Mouse (Mus musculus) layer of hippocampus, adult 18-20 months (tissue): ENCODE results near the gene Foxb2. TPM values are rescaled to one million over a fixed set of nuclear protein-coding genes. Genes with fewer than 3 reads are reported as not detected.
"Not testable (repeated sequence)": the region's sequence is repeated elsewhere in the genome, so short reads cannot be mapped to it uniquely, and the experiment has no call there.

ENCODE experiments used
- DNase-seq, 2 experiments: peaks; one replicate each; pipeline ENCODE4 v3.0.0; 2022; ENCODE audit warnings: low spot score in 2 of 2
- long read RNA-seq: library from polyadenylated mRNA; stranded (forward); transcript quantifications from one replicate; pipeline ENCODE4 v2.0.0, GENCODE M21; 2021
- total RNA-seq, 2 experiments: library from RNA; stranded (reverse); gene quantifications; 2 replicates each; pipeline ENCODE4 v1.2.3; 2021

Gene Foxb2
- total RNA-seq = not detected
- long read RNA-seq = 0 reads

DNA sequence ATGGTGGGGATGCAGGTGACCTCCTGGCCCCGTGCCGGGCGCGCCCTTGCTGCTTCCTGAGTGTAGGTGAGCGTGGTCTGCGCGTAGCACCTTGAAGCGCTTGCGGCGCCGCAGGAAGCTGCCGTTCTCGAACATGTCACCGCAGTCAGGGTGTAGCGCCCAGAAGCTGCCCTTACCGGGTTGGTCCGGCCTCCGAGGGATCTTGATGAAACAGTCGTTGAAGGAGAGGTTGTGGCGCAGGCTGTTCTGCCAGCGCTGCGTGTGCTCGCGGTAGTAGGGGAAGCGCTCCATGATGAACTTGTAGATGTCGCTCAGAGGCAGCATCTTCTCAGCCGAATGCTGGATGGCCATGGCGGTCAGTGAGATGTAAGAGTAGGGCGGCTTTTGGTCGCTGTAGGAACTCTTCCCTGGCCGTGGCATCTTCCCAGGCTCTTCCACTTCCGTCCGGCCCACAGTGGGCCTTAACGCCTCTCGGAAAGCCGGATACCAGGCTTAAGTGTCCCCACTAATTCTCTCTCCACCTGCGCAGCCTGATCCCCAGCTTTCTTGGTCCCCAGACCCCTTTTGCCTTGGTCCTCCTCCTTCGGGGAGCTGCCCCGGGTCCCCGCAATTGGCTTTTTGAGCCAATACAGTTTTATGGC, at the start of gene Foxb2:
Gene Foxb2, minus strand, starts transcription at position 585 of the 641 bp plus-strand sequence.
- DNase-seq = no peak

DNA sequence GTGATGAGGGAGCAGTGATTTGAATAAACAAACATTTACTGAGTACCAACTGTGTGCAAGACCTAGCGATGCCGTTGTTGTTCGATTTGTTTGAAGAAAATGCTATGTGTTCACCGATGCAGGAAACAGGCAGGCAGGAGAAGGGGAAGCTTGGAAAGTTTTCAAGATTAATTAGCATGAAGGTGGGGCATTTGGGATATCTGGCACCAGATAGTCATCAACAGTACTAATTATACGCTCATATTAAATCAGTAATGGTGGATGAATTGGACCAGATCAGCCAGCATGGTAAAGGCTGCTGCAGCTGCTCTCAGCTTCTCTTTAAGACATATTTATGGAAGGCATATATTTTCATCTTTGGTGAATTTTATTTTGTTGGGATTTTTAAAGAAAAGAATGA, 37.9 kb upstream of the Foxb2 start:
- no peak for DNase-seq

DNA sequence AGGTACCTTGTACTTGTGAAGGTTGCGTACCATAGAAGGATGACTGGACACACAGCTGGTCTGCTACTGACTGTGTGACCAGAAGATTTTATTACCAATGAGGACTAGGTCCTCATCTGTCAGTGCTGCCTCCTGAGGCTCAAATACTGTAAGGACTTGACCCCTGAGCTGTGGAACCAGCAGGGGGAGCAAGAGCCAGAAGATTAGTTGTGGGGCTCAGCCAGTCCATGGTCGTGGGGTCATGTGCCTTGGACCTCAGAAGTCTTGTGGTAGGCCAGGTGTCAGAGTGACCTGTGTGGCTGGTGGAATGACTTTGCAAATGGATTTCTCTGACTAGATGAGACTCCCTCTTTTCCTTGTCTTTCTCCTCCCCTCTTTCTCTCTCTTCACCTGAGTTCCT, 29.5 kb upstream of the Foxb2 start:
- no peak for DNase-seq

DNA sequence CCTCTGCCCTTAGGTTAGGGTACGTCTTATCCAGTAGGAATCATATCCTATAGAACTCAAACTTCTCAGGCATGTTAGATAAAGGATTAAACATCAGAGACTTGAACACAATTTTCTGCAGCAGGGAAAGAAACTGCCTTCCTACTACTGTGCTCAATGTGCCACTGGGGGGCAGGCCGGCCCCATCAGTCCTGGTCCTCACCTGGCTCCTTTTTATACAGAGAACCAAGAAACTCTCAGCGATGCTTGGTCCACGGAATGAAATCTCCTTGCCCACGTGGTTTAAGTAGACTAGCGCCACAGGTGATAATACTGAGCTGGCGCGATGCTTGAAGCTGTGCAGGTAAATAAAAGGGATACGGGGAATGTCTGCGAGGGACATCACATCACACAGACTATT, 26.1 kb upstream of the Foxb2 start:
- no peak for DNase-seq

DNA sequence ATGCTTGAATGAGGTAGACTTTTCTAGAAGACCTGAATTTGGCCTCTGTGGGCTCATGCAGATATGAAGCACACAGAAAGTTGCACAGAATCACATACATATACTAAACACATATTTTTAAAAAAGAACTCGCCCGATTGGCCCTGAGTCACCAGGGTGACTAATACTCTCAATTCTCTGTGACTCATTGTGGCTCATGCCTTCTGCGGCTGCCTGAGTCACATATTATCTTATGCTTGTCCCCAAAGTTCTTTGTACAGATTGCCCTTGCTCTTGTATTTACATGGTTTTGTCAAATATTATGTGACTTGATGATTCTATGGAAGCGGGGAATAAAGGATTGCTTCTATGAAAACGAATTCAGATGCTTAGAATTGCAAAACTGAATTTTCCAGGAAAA, 25.0 kb upstream of the Foxb2 start:
- DNase-seq = peak in 1 of 2 experiments; percentile 19

DNA sequence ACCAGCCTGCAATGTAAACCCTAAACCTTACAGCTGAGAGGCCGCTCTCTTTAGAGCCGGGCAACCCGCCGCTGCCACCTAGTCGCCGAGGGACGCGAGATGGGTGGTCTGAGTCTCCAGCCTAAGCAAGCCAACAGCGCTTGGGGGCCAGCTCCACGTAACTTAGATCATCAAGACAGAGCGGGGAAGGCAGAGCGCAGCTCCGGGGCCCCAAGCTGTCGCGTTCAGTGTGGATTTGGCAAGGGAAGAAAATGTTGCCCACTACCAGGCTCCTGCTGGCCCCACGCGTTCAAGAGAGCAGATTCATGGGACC, 2.8 kb upstream of the Foxb2 start:
- no peak for DNase-seq

DNA sequence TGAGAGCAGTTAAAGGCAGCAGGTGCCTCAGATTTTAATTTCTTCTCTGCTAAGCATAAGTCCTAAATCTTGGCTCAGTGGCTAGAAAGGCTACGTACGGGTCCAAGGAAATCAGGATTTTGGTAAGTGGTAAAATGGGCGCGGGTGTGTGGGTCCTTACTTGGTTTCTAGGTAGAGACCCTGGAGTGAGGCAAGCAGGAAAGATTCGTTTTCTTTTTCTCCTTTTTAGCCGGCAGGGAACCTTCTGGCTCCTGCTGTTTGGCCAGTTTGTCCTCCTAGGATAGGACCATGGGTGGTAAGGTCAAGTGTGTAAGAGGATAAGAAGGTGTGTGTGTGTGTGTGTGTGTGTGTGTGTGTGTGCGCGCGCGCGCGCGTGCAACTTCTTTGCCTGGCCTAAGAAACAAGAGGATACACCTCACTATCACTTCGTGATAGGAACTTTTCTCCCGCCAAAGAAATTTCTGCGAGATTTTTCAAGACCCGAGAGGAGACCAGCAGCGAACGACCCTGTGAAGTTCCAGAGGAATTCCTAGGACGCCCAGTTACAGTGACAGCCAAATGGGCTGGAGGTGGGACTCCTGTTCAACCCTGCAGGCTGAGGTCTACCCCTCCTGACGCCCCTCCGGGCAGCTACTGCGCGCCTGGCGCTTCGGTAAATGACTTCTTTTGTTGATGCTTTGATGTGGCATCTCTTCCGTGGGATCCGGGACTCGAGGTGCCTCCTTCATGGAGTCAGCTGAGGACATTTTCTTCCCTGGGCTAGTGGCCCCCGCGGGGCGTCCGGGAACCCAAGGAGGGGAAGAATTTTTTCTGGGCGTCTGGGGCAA, 2.2 kb upstream of the Foxb2 start:
- DNase-seq = no peak

DNA sequence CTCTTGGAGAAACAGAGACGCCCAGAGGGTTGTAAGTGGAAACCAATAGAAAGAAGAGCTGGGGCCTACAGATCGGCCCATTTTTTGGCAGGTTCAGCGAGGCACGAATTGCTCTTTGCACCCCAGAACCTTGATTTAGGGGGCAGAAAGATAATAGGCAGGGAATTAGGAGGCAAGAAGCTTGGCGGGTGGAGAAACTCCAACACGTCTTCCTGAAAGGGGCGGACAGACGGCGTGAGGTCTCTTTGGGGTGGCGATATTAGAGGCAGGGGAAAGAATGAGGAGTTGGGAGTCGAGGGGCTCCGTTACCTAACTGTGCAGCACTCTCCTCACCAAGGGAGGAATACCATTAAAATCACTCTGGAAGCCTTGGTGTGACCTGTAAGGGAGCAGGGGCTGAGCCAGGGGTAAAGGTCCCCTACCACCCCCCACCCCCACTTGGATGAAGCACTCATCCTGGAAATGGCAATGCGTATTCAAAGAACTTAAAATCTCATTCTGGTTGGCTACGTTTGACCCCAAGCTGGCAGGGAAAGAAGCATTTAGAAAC, 1.5 kb upstream of the Foxb2 start:
- DNase-seq = no peak

DNA sequence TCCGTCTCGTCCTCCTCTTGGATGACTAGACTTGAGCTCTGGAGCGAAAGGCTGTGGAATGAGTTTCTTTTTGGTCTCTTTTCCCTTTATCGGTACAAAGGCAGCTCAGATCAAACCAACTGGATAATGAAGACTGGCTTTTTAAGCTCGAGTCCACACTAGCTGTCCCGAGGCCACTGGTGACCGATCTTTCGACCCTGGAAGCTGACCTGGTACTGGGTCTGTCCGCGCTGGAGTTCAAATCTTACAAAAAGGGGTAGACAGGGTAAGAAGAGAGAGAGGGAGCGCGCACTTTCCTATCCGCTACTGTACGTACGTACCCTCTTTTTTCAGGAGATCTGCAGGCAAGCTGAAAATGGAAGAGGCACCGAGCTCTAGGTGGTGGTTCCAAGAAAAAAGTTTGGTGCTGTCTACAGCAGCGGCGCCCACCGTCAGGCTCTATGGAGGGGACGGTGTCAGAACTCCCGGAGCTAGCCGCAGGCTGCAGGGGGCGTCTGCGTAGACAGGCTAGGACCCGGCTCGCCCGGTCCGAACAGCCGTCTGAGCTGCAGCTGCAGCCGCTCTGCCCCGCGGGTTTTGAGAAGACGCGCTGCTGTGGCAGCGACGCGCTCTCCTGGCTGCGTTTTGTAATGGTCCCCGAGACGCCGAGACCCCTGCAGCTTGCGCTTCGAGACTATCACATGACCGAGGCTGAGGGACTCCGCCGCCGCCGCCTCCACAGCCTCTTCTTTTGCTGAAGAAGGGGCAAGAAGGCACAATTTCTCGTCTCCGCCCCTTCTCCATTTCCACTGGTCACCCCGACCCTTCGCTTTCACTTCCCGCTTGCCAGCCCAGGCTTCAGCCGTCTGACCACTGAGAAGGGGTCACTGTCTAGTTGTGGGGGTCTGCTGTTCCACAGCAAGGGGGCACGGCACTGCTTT, 597 bp upstream of the Foxb2 start:
- DNase-seq = no peak

DNA sequence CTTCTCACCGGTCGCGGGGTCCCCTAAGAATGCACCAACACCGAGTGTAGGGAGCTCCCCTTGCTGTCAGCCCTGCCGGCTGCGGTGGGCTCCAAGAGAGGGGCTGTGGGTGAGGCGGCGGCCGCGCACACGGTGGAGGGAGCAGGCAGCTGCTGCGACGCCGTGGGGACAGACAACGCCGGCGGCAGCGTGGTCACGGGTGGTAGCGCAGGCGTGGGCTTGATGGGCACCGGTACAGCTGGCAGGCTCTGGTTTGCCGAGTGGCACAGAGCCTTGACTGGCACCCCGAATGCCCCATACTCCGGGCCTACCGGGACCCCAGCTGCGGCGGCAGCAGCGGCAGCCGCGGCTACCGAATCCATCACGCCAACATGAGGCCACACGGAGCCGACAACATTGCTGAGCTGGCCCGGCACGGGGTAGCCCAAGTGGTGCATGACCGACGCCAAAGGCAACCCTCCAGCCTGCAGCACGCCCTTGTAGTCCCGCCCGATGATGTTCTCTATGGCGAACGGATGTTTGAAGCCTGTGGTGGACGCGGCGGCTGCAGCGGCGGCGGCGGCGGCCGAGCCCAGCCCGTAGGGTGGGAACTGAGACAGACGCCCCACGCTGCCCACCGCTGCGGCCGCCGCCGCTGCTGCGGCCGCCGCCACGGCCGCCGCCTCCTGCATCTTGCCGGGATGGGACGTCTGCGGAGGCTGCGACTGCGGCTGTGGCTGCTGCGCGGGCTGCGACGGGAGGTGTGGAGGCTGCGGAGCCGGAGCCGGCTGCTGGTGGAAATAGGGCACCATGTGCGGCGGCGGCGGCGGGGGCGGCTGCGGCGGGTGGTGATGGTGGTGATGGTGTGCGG, 1.0 kb downstream of the Foxb2 start:
- DNase-seq = no peak

DNA sequence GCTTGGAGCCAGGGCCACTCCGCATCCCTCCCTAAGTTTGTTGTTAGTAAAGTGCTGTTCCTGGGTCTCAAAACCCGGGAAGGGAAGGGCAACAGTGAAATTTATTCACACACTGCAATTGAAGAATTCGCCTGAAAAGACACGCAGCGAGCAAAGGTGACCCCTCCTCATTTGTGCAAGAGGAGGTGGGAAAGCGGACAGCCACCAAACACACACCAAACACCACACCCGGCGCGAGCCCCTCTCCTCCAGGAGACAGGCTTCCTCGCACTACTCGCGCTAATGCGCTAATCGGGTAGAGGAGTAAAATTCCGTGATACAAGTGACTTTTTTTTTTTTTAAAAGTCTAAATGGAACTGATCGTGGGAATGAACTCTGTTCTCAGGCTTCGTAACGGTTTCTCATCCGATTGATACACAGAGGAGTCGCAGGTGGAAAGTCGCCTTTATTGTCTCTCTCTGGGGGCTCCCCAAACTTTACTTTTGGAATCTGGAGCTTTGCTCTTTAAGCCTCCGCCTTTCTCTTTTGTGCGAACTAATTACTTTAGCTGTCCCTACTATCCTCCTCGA, 2.3 kb downstream of the Foxb2 start:
- DNase-seq = no peak

DNA sequence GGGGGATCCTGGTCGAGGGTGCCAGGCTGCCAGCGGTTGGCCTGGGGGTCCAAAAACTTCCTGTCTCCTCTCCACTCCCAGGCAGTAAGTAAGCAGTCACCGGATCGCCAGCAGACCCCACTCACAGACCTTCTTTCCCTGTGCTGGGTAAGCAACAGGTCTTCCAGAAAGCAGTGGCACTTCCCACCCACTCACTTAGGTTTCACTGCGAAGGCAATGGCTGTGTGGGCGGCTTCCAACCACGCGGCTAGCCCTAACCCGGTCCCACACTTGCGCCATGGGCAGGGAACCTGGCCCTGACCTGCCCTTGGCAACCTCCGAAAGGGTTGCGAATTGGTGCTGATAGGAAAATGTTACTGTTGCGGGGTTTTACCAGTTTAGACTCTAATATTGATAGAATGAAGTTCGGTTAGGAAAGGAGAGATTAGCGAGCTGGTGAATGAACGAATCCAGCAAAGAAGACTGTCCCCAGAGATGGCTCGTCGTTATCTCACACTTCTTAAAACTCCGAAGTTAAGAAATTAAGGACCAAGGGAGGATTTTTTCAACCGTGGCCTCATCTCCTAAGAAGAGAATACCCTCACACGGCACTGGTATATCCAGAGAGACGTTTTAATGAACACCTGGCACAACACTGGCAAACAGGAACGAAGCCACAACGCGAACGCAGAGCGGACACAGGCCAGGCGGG, 3.0 kb downstream of the Foxb2 start:
- no peak for DNase-seq

DNA sequence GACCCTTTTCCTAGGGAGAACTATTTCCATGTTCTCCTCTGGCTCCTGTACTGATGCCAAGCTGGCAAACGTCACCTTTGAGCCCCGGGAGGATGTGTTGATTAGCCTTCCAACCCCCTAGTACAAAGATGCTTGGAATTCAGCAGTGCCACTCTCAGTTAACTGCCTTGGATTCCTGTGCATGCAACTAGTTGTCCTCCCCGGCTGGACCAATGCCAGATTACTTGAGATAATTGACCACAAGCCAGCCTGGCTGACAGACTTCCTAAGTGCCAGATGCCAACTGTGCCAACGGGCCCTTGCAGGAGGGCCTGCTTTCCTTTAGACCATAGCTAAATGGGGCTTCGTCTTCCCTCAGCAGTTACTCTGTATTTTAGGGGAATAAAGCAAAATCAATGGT, 5.1 kb downstream of the Foxb2 start:
- DNase-seq = no peak

DNA sequence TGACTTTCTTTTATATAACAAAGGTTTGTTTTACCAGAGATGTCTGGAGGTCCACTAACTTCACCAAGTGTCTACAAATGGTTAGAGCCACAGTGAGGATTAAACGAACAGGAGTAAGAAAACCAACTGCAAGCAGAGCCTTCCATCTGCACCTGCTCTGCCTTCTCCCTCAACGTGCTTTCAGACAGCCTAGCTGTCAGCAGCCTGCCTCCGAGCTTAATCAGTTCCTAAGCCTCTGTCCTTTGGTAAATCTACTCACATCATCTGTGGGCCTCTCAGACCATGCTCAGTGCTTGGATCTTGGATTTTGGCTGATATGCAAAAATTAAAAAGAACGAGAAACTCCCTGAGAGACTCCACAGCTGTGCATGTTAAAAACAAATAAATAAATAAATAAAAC, 15.0 kb downstream of the Foxb2 start:
- no peak for DNase-seq

DNA sequence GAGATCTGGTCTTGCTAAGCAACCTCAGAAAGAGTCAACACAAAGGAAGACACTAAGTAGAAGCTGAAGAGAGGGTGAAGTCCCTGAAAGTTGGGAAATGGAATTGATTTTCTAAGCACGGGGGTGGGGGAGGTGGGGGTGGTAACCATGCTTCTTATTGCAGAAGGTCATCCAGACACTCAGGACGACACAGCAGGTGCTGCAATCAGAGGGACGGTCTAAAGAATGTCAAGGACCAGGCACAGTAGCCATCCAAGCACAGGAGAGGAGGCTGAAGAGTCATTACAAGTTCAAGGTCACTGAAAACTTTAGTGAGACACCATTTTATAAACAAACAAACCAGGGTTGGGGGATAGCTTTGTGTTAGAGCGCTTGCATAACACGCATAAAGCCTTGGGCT, 16.9 kb downstream of the Foxb2 start:
- no peak for DNase-seq

DNA sequence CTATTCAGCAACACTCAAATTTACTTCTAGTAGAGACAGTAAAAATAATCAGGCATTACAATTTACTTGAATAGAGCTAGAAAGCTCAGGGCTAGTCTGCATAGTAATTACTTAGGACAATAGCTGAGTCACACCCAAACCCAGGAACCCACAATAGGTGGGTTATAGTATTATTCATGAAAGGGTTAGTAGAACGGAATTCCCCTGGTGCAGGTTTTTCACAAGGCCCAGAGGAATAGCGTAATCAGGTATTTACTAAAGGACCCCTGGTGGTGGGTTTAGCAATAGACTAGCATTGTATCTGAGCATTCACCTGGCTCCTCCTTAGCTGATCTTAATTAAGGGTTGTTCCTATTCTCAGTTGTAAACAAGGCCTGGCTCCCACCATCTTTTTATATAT, 29.5 kb downstream of the Foxb2 start:
- not testable (repeated sequence) for DNase-seq

DNA sequence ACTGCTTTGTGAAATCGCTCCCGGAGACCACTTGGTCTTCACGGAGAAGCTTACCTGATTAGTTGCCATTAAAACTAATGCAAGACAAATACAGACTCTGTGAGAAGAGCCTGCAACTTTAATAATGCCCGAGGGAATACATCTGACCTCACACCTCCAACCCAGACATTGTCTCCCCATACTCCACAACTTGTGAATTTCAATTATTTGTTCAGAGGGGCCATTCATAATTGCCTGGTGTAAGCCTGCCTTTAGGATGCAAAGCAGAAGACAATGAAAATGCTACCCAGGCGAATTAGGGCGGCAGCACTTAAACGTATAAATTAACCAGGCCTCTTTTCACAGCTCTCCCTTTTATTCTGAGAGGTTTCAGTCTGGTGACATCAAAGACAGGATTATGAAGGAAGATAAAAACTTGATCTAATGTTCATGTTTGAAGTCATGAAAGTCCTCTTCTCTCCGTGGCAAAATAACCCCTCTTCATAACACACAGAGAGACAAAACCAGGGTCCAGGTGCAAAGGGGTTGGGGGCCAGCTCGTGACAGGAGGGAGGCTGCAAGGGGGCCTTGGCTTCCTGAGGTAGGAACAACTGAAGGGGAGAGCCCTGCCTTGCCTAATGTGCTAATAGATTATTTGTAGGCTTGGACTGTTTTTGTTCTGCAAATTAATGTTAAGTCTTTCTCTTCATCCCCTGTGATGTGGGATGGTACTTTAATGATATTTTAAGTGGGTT, 31.9 kb downstream of the Foxb2 start:
- no peak for DNase-seq

DNA sequence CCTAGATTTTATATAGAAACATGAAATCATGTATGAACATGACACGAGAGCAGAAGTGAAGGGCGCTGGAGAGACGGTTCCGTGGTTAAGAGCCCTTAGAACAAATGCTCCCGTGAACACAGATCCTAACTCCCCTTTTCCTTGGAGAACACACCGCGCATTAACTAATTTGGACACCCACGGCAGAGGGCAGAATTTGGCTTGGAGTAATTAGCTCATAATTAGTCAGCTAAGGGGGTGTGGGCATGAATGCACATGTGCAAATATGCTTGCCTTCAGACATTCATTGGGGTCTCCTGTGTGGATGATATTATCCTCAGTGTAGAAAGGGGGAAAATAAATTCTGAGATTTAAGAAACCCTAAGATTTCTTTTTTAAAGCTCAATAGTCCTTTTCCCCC, 32.6 kb downstream of the Foxb2 start:
- DNase-seq = no peak

DNA sequence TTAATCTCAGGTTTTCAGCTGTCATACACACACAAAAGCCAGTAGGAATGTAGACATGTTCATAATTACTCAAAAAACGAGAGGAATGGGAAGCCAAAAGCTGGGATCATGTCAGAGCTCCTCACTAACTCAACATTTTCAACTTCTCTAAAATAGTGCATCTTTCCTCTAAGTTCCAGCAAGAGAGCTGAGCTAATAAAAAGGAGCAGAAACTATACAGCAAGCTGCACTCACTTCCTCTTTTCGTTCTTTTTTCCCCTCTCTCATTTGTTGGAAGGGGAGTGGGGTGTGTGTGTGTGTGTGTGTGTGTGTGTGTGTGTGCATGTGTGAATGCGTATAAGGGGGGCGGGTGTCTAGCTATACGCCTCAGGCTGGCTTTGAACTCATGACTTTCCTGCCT, 45.9 kb downstream of the Foxb2 start:
- no peak for DNase-seq
